In the genomic region with DNA sequence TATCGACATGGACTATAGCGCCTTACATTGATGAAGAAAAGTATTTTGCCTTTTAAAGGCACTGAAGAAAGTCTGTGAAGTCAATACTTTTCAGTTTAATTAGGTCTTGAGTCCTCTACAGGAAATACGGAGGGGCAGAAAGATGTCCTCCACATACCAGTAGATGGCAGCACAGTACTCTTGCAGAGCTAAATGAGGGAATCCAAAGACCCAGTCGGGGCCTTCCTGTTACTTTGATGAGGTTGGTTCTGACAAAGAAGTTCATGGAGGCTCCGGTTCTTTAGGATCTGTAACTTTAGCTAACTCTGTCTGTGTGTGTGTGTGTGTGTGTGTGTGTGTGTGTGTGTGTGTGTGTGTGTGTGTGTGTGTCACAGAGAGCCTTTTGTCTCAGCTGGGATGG, we compare ENCODE assay signal across 8 mouse cellular contexts. TPM values are rescaled to one million over a fixed set of nuclear protein-coding genes. Genes with fewer than 3 reads are reported as not detected.
A peak's percentile ranks its signal among the peaks of the same experiment; 100 is the strongest.
DNase-seq lines count a peak whose midpoint lies in the region; ATAC-seq and TF ChIP-seq lines count a peak whose summit lies in the region.

No protein-coding gene starts in this region.

- H3K4me1 ChIP-seq in intestine, postnatal 0 days (replicated peaks; ENCODE audit: control insufficient read depth, insufficient read depth, low read length), result peaks cover 8% of the 10 kb centered on the region; the same call in 1 of the 2 replicates
- peaks cover 23% of the 10 kb centered on the region for H3K4me1 ChIP-seq in intestine, embryonic 16.5 days (ENCODE audit: control insufficient read depth, insufficient read depth, low read length)
- no peaks in the 10 kb centered on the region; the same call in 1 of the 2 replicates for H3K4me1 ChIP-seq in bone marrow, adult 2 months (ENCODE audit: control insufficient read depth, insufficient read depth, low read length)
- peaks cover 17% of the 10 kb centered on the region; the same call in 1 of the 2 replicates for H3K4me1 ChIP-seq in embryonic facial prominence, embryonic 14.5 days (ENCODE audit: control insufficient read depth, insufficient read depth, low read length)

- H3K4me2 ChIP-seq in intestine, postnatal 0 days (replicated peaks; ENCODE audit: low read depth), result peak overlapping the region; percentile 88; the same call in 1 of the 2 replicates
- H3K4me2 ChIP-seq in intestine, embryonic 16.5 days (ENCODE audit: low read depth, low read length), result no peak overlapping the region
- peak overlapping the region; percentile 76 for H3K4me2 ChIP-seq in embryonic facial prominence, embryonic 14.5 days (ENCODE audit: low read depth, low read length)

- ATAC-seq in intestine, postnatal 0 days, result no peak
- ATAC-seq in intestine, embryonic 16.5 days, result no peak
- ATAC-seq in embryonic facial prominence, embryonic 14.5 days (ENCODE audit: low read depth), result no peak
- peak; percentile 19; the same call in 1 of the 2 replicates for ATAC-seq in megakaryocyte, adult 5-6 weeks (ENCODE audit: poor library complexity, severe bottlenecking)

- TF ChIP-seq POLR2A in bone marrow, adult 2 months (IDR thresholded peaks at IDR 0.05; ENCODE audit: borderline replicate concordance, control insufficient read depth, low read depth, low read length), result no peak

- H3K9me3 ChIP-seq in intestine, postnatal 0 days (ENCODE audit: control insufficient read depth), result no peaks in the 10 kb centered on the region
- H3K9me3 ChIP-seq in intestine, embryonic 16.5 days (ENCODE audit: control insufficient read depth, low read length), result no peaks in the 10 kb centered on the region
- H3K9me3 ChIP-seq in embryonic facial prominence, embryonic 14.5 days (ENCODE audit: control insufficient read depth, low read length), result no peaks in the 10 kb centered on the region

- peak; percentile 96 for DNase-seq in embryonic facial prominence, embryonic 14.5 days (ENCODE audit: low spot score)
- peak; percentile 60 to 85 for DNase-seq in heart, postnatal 14 days
- peak; percentile 90 for DNase-seq in layer of hippocampus, adult 9-10 months (ENCODE audit: low spot score)
- peak; percentile 74 to 85 for DNase-seq in spleen, postnatal 36 days (ENCODE audit: low spot score in 2 of 2)

- no peak overlapping the region for H3K27ac ChIP-seq in intestine, postnatal 0 days (ENCODE audit: low read depth, low read length)
- no peak overlapping the region for H3K27ac ChIP-seq in intestine, embryonic 16.5 days (ENCODE audit: low read length)
- no peak overlapping the region for H3K27ac ChIP-seq in bone marrow, adult 2 months (ENCODE audit: control insufficient read depth, insufficient read depth, low read depth, low read length, poor library complexity)
- no peak overlapping the region for H3K27ac ChIP-seq in embryonic facial prominence, embryonic 14.5 days (replicated peaks; ENCODE audit: low read depth, low read length)

- WGBS in intestine, postnatal 0 days, result 5% methylated on average over 5 of the region's 5 CpGs
- WGBS in intestine, embryonic 16.5 days, result 5% methylated on average over 5 of the region's 5 CpGs
- WGBS in bone marrow, adult 2 months, result 3% methylated on average over 5 of the region's 5 CpGs
- 8% methylated on average over 5 of the region's 5 CpGs for WGBS in embryonic facial prominence, embryonic 14.5 days

- peak; percentile 95 for TF ChIP-seq CTCF in intestine, postnatal 0 days (IDR thresholded peaks at IDR 0.05; ENCODE audit: low read depth)
- TF ChIP-seq CTCF in bone marrow, adult 2 months (IDR thresholded peaks at IDR 0.05; ENCODE audit: control insufficient read depth, insufficient read depth, low read length), result peak; percentile 19; the same call in 1 of the 2 replicates

- intact Hi-C loops in heart, postnatal 14 days (cut with DNase I), result loop anchor here (1.0 to 5.0 kb wide), 2 partner anchors 68 to 375 kb away; no protein-coding TSS in a partner anchor

- no peak overlapping the region for H3K9ac ChIP-seq in intestine, postnatal 0 days (ENCODE audit: low read depth, low read length)
- H3K9ac ChIP-seq in intestine, embryonic 16.5 days (ENCODE audit: low read depth, low read length), result no peak overlapping the region
- H3K9ac ChIP-seq in embryonic facial prominence, embryonic 14.5 days (ENCODE audit: low read depth, low read length), result no peak overlapping the region

- H3K27me3 ChIP-seq in intestine, postnatal 0 days (replicated peaks; ENCODE audit: control insufficient read depth, insufficient read depth, low read length), result no peaks in the 10 kb centered on the region
- no peaks in the 10 kb centered on the region for H3K27me3 ChIP-seq in intestine, embryonic 16.5 days (replicated peaks; ENCODE audit: control insufficient read depth, insufficient read depth, low read length)
- H3K27me3 ChIP-seq in embryonic facial prominence, embryonic 14.5 days (replicated peaks; ENCODE audit: control insufficient read depth, insufficient read depth, low read length), result no peaks in the 10 kb centered on the region

- no peaks in the 10 kb centered on the region for H3K36me3 ChIP-seq in intestine, postnatal 0 days (ENCODE audit: control insufficient read depth, insufficient read depth)
- H3K36me3 ChIP-seq in intestine, embryonic 16.5 days (ENCODE audit: control insufficient read depth, insufficient read depth, low read length), result no peaks in the 10 kb centered on the region
- H3K36me3 ChIP-seq in embryonic facial prominence, embryonic 14.5 days (ENCODE audit: control insufficient read depth, insufficient read depth, low read length), result no peaks in the 10 kb centered on the region

- no peak overlapping the region for H3K4me3 ChIP-seq in intestine, postnatal 0 days (ENCODE audit: low read depth, low read length)
- no peak overlapping the region for H3K4me3 ChIP-seq in intestine, embryonic 16.5 days (ENCODE audit: low read length)
- H3K4me3 ChIP-seq in bone marrow, adult 2 months (replicated peaks; ENCODE audit: control insufficient read depth, low read depth, low read length), result no peak overlapping the region
- H3K4me3 ChIP-seq in embryonic facial prominence, embryonic 14.5 days (ENCODE audit: low read depth, low read length), result no peak overlapping the region

RNA-seq across cellular contexts. Expression of gene Fam214b, which starts 1.2 kb away (rescaled TPM):
- polyA plus RNA-seq in intestine, postnatal 0 days (2015; fragmentation: Nextera tagmentation; extraction: Ambion mirVana), result 5.9 and 6.3 TPM in 2 replicates
- polyA plus RNA-seq in intestine, embryonic 16.5 days (2015; fragmentation: Nextera tagmentation; extraction: Ambion mirVana), result 6.7 and 8.6 TPM in 2 replicates
- polyA plus RNA-seq in bone marrow, adult 2 months (2011; ENCODE audit: insufficient read depth, insufficient read length, low replicate concordance, missing spikeins), result 46.2 and 77.6 TPM in 2 replicates
- polyA plus RNA-seq in embryonic facial prominence, embryonic 14.5 days (2014; fragmentation: Nextera tagmentation; extraction: Ambion mirVana), result 9.5 TPM in 2 replicates
- 10 to 100 TPM; 33.7 to 33.8 TPM for total RNA-seq in heart, postnatal 14 days (2021)
- 14.2 and 15.4 TPM in 2 replicates for total RNA-seq in megakaryocyte, adult 5-6 weeks (2015)
- total RNA-seq in megakaryocyte, adult 5-6 weeks (2017), result 31.7 and 33.6 TPM in 2 replicates

RNA-seq across cellular contexts. Expression of gene Unc13b, which starts 11.5 kb away (rescaled TPM):
- 1.5 TPM in 2 replicates for polyA plus RNA-seq in intestine, postnatal 0 days (2015; fragmentation: Nextera tagmentation; extraction: Ambion mirVana)
- polyA plus RNA-seq in intestine, embryonic 16.5 days (2015; fragmentation: Nextera tagmentation; extraction: Ambion mirVana), result 3.9 TPM in 2 replicates
- polyA plus RNA-seq in bone marrow, adult 2 months (2011; ENCODE audit: insufficient read depth, insufficient read length, low replicate concordance, missing spikeins), result 0.61 and 3.8 TPM in 2 replicates
- polyA plus RNA-seq in embryonic facial prominence, embryonic 14.5 days (2014; fragmentation: Nextera tagmentation; extraction: Ambion mirVana), result 5.5 TPM in 2 replicates
- 10 to 100 TPM; 20.3 to 25.2 TPM for total RNA-seq in heart, postnatal 14 days (2021)
- total RNA-seq in megakaryocyte, adult 5-6 weeks (2015), result 0.16 TPM in 2 replicates
- total RNA-seq in megakaryocyte, adult 5-6 weeks (2017), result 0.24 and 0.48 TPM in 2 replicates

RNA-seq across cellular contexts. Expression of gene Stoml2, which starts 15.7 kb away (rescaled TPM):
- polyA plus RNA-seq in intestine, postnatal 0 days (2015; fragmentation: Nextera tagmentation; extraction: Ambion mirVana), result 119 and 120 TPM in 2 replicates
- 306 and 324 TPM in 2 replicates for polyA plus RNA-seq in intestine, embryonic 16.5 days (2015; fragmentation: Nextera tagmentation; extraction: Ambion mirVana)
- polyA plus RNA-seq in bone marrow, adult 2 months (2011; ENCODE audit: insufficient read depth, insufficient read length, low replicate concordance, missing spikeins), result 40.9 and 48.4 TPM in 2 replicates
- 285 and 305 TPM in 2 replicates for polyA plus RNA-seq in embryonic facial prominence, embryonic 14.5 days (2014; fragmentation: Nextera tagmentation; extraction: Ambion mirVana)
- 10 to 100 TPM; 97.8 to 99.2 TPM for total RNA-seq in heart, postnatal 14 days (2021)
- total RNA-seq in megakaryocyte, adult 5-6 weeks (2015), result 70.8 and 77.7 TPM in 2 replicates
- total RNA-seq in megakaryocyte, adult 5-6 weeks (2017), result 62.3 and 79.3 TPM in 2 replicates

RNA-seq across cellular contexts. Expression of gene Pigo, which starts 21.6 kb away (rescaled TPM):
- 14.3 and 15.4 TPM in 2 replicates for polyA plus RNA-seq in intestine, postnatal 0 days (2015; fragmentation: Nextera tagmentation; extraction: Ambion mirVana)
- polyA plus RNA-seq in intestine, embryonic 16.5 days (2015; fragmentation: Nextera tagmentation; extraction: Ambion mirVana), result 29.6 and 30.3 TPM in 2 replicates
- polyA plus RNA-seq in bone marrow, adult 2 months (2011; ENCODE audit: insufficient read depth, insufficient read length, low replicate concordance, missing spikeins), result 14.7 and 23.6 TPM in 2 replicates
- polyA plus RNA-seq in embryonic facial prominence, embryonic 14.5 days (2014; fragmentation: Nextera tagmentation; extraction: Ambion mirVana), result 16.6 and 18.8 TPM in 2 replicates
- total RNA-seq in heart, postnatal 14 days (2021), result 10 to 100 TPM; 22.1 to 24.5 TPM
- 7.9 and 9.7 TPM in 2 replicates for total RNA-seq in megakaryocyte, adult 5-6 weeks (2015)
- total RNA-seq in megakaryocyte, adult 5-6 weeks (2017), result 5.6 and 11.1 TPM in 2 replicates

RNA-seq across cellular contexts. Expression of gene Fancg, which starts 36.9 kb away (rescaled TPM):
- 5.2 and 6.2 TPM in 2 replicates for polyA plus RNA-seq in intestine, postnatal 0 days (2015; fragmentation: Nextera tagmentation; extraction: Ambion mirVana)
- 16.1 and 16.2 TPM in 2 replicates for polyA plus RNA-seq in intestine, embryonic 16.5 days (2015; fragmentation: Nextera tagmentation; extraction: Ambion mirVana)
- 12.8 and 19.0 TPM in 2 replicates for polyA plus RNA-seq in bone marrow, adult 2 months (2011; ENCODE audit: insufficient read depth, insufficient read length, low replicate concordance, missing spikeins)
- 14.8 and 16.6 TPM in 2 replicates for polyA plus RNA-seq in embryonic facial prominence, embryonic 14.5 days (2014; fragmentation: Nextera tagmentation; extraction: Ambion mirVana)
- 1 to 10 TPM; 4.7 to 4.8 TPM for total RNA-seq in heart, postnatal 14 days (2021)
- total RNA-seq in megakaryocyte, adult 5-6 weeks (2015), result 11.3 and 12.5 TPM in 2 replicates
- 13.0 and 14.3 TPM in 2 replicates for total RNA-seq in megakaryocyte, adult 5-6 weeks (2017)
